Mouse (Mus musculus) CH12F3 (cell line): ENCODE measurements around the gene Hcfc1.

Experiments used
- in situ Hi-C: fragments of 300-500 bp; cut with MboI; formaldehyde crosslinking; loops from 2 replicates; pipeline ENCODE4 v1.14.3; 2020; ENCODE audit warnings: low sequenced_read_pairs

Gene Hcfc1

GRCm38 (mm10) chrX:73942294-73942693, 23.9 kb downstream of the Hcfc1 start:
- in situ Hi-C loops: no loop called here

GRCm38 (mm10) chrX:73941860-73942259, 24.3 kb downstream of the Hcfc1 start:
- in situ Hi-C loops: no loop called here

GRCm38 (mm10) chrX:73931871-73932270, 34.3 kb downstream of the Hcfc1 start:
- in situ Hi-C loops: no loop called here

GRCm38 (mm10) chrX:73930402-73931062, 35.6 kb downstream of the Hcfc1 start, which contains the start of gene Renbp:
TSS of gene Renbp (minus strand) at chrX:73930850.
- in situ Hi-C loops: no loop called here

GRCm38 (mm10) chrX:73922550-73922882, 43.6 kb downstream of the Hcfc1 start:
- in situ Hi-C loops: no loop called here

- in situ Hi-C loops: no loop called here
These were observed 44.2 kb downstream of the Hcfc1 start, which contains the start of the genes Arhgap4 and Naa10 for GRCm38 (mm10) chrX:73921823-73922549. TSS of gene Arhgap4 (minus strand) at chrX:73921870. TSS of gene Naa10 (minus strand) at chrX:73921944.

GRCm38 (mm10) chrX:73921285-73921822, 44.8 kb downstream of the Hcfc1 start:
- in situ Hi-C loops: no loop called here

- in situ Hi-C loops: no loop called here
These were observed 47.5 kb downstream of the Hcfc1 start for GRCm38 (mm10) chrX:73918631-73919030.

- in situ Hi-C loops: no loop called here
These were observed 49.2 kb downstream of the Hcfc1 start for GRCm38 (mm10) chrX:73916945-73917344.

- in situ Hi-C loops: no loop called here
These were observed 51.1 kb downstream of the Hcfc1 start for GRCm38 (mm10) chrX:73914827-73915703.

GRCm38 (mm10) chrX:73911588-73911987, 54.6 kb downstream of the Hcfc1 start:
- in situ Hi-C loops: no loop called here

GRCm38 (mm10) chrX:73911156-73911555, 55.0 kb downstream of the Hcfc1 start:
- in situ Hi-C loops: no loop called here

GRCm38 (mm10) chrX:73910451-73910850, 55.7 kb downstream of the Hcfc1 start:
- in situ Hi-C loops: no loop called here

- in situ Hi-C loops: no loop called here
These were observed 56.1 kb downstream of the Hcfc1 start for GRCm38 (mm10) chrX:73910049-73910448.

GRCm38 (mm10) chrX:73897959-73898358, 68.2 kb downstream of the Hcfc1 start:
- in situ Hi-C loops: no loop called here

- in situ Hi-C loops: no loop called here
These were observed 70.4 kb downstream of the Hcfc1 start, which contains the start of gene L1cam for GRCm38 (mm10) chrX:73895719-73896118. TSS of gene L1cam (minus strand) at chrX:73896105.

GRCm38 (mm10) chrX:73892833-73893232, 73.3 kb downstream of the Hcfc1 start:
- in situ Hi-C loops: no loop called here
